Mouse (Mus musculus) right cerebral cortex, postnatal 4 days (tissue): ENCODE results near the gene Rfx3.

Source experiments
- DNase-seq: peaks from one replicate; pipeline ENCODE4 v3.0.0-alpha.2; 2022

Rfx3 gene

DNA sequence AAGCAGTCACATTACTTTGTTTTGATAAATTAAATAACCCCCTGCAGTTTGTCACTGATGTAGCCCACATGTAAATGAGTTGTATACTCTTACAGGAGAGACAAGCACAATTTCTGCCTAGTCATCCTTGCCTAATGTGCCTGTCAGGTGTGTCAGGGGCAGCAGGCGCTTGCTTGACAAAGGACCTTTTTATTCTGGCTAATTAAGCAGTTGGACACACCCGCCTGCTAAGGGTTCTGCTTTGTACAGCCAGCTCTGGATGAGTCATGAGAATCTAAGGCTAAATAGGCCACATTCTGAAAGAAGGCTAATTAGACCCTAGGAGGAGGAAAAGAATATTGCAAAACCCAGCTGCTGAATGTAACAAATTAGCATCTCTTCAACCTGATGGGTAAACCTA is 106.3 kb downstream of the Rfx3 start:
- no peak for DNase-seq

- DNase-seq, result no peak
Measured at GRCm38 (mm10) chr19:27904209-27904608, 106.8 kb downstream of the Rfx3 start.

DNA sequence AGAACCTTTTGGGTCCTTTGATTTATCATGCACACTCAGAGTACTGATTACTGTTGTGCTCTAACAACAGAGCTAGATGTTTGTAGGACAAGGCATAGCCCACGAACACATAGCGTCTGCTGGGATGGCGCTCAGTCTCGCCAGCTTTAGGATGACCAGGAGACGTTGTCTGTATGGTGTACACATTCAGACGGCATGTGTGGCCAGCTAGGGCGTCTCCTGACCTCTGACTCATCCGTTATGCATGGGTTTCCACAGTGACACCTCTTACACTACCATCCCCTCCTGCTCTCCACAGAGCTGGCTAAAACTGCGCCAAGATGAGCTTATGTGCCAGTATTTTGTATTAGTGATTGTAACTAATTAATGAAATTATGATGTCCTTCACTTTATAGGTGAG is 108.4 kb downstream of the Rfx3 start:
- no peak for DNase-seq

GRCm38 (mm10) chr19:27901693-27902092 is 109.3 kb downstream of the Rfx3 start:
- no peak for DNase-seq

DNA sequence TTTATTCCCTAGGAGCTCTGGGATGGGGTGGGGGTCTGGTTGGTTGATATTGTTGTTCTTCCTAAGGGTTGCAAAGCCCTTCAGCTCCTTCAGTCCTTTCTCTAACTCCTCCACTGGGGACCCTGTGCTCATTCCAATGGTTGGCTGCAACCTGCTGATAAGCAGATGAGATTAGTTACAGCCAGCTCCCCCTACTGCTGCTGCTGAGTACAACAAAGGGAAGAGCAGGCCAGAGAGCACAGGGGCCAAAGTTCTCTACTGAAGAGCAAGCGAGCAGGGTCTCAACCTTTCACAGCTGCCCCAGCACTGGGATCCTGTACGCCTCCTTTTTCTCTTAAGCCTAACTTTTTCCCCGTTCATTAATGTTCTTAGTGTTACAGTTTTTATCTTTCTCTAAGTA is 126.4 kb downstream of the Rfx3 start:
- no peak for DNase-seq

GRCm38 (mm10) chr19:27877429-27877828 is 133.5 kb downstream of the Rfx3 start:
- DNase-seq, result no peak

DNA sequence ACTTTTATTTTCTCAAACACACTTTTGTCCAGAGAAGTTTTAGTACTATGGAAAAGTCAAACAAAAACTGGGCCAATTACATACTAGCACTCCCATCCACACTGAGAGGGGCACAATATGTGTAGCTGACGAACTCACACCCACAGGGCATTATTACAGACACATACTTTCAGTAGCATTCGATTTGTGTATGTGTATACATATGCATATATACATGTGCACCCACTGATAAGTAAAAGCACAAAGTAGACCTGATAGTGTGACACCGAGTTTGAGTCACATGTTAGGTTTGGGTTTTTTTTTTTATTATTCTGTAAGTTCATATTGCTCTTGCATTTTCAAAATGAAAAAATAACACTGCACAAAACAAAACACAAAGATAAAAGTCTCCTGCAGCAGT is 140.2 kb downstream of the Rfx3 start:
- no peak for DNase-seq

- DNase-seq, result no peak
Measured at GRCm38 (mm10) chr19:27859641-27860040, 151.3 kb downstream of the Rfx3 start.

GRCm38 (mm10) chr19:27848946-27849345 is 162.0 kb downstream of the Rfx3 start:
- no peak for DNase-seq

DNA sequence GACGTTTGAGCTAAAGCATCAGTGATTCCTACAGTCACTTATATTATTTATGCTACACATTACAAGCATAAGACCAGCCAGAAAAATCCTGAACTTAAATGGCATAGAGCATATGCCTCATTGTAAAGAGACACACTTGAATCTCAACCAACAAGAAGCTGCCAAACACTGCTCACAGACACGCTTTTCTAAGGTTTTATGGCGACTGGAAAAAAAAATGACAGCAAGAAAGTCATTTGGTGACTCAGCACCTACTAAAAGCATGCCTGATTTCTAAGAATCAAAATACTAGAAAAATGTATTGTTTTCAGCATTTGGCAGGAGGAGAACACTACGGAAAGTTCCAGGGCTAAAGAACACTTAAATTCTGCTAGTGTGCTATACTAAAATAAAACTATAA is 163.9 kb downstream of the Rfx3 start:
- no peak for DNase-seq

DNA sequence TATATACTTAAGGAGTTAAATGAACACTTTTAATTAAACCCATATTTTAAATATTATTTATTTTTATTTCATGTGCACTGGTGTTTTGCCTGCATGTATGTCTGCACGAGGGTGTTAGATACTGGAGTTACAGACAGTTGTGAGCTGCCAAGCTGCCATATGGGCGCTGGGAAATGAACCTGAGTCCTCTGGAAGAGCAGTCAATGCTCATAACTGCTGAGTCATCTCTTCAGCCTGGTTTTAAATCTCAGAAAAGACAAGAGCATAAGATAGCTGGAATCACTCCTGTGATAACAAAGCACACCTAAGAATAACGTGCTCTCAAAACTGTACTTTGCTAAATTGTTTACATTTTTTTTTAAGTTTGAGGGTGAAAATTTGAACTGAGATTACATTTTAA is 172.3 kb downstream of the Rfx3 start:
- no peak for DNase-seq

- no peak for DNase-seq
Measured at GRCm38 (mm10) chr19:27838041-27838440, 172.9 kb downstream of the Rfx3 start.

DNA sequence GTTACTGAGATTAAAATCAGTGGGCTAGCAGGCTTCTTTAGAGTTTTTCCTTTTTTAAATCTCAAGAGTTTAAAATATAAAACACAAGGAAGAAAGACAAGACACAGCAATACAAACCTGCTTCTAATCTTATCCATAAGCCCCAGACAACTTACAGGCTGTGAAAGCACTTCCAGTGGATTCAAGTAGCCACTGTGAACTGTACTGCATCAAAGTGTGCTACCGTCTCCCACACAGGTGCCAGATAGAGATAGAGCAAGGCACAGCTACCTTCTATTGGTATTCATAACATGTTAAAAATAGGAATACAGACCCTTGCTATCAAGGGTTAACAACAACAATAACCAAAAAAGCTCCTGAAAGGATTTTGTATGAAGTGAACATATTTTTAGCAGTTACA is 178.5 kb downstream of the Rfx3 start:
- no peak for DNase-seq

DNA sequence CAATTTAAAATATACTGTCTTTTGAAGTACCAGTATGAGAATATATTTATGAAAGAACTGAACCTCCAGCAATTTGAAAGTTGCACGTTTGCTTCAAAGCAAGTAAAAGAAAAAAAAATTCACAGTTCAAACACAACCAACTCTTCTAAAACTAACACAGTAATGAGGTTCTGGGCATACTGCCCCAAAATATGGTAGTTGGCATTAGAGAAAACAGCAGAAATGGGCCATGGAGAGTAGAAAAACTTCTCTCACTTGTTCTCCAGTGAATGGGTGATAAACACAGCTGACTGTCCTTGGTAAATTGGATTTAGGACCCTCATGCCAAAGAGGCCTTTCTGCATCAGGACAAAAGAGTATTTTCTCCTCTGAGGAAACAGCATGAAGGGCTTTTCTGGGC is 182.7 kb downstream of the Rfx3 start:
- DNase-seq, result no peak

GRCm38 (mm10) chr19:27817661-27818060 is 193.3 kb downstream of the Rfx3 start:
- no peak for DNase-seq

DNA sequence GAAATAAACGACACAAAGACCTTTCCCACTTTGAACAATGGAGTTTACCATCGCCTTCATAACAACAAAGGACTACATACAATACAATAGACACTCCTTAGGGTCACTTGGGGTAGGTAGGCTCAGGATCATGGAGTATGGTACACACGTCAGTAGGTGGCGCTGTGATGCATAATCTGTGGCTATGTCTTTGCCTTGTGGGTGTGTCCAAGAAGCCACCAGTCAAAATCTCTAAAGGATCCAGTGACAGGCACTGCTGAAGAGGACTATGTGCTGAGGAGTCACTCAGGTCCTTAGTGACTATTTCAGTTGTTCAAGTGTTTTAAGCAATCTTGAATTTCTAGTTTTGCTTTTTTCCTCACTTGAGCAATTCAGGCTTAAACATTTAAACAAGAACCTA is 230.9 kb downstream of the Rfx3 start:
- no peak for DNase-seq

- DNase-seq, result no peak
Measured at GRCm38 (mm10) chr19:27770716-27771265, 240.2 kb downstream of the Rfx3 start.

- no peak for DNase-seq
Measured at GRCm38 (mm10) chr19:27768444-27768843, 242.5 kb downstream of the Rfx3 start.

GRCm38 (mm10) chr19:27760309-27760708 is 250.7 kb downstream of the Rfx3 start:
- no peak for DNase-seq

- no peak for DNase-seq
Measured at GRCm38 (mm10) chr19:27759347-27759746, 251.6 kb downstream of the Rfx3 start.

GRCm38 (mm10) chr19:27747301-27747700 is 263.7 kb downstream of the Rfx3 start:
- DNase-seq, result no peak

DNA sequence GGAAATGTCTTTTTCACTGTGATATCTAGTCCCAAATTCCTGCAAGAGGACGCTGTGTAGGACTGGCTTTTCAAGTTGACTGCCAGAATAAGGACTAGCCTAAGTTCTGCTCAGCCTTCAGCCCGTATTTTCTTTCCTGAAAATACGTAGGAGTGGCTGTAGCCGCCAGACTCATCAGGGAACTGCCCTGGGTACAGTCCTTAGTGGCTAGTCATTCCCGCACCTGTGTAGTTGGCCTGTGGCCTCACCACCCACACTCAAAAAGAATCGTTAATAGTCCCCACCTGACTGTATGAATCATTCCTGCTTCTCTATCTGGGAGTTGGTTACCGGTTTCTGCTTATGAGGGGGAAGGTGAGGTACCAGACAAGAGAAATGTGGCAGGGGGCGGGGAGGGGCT is 272.1 kb downstream of the Rfx3 start:
- DNase-seq, result no peak

- no peak for DNase-seq
Measured at GRCm38 (mm10) chr19:27736571-27736970, 274.4 kb downstream of the Rfx3 start.

- no peak for DNase-seq
Measured at GRCm38 (mm10) chr19:27718931-27719330, 292.0 kb downstream of the Rfx3 start.

- DNase-seq, result no peak
Measured at GRCm38 (mm10) chr19:27716274-27716673, 294.7 kb downstream of the Rfx3 start.
